Mouse (Mus musculus) central nervous system, embryonic 14 days (tissue): Measurements from ENCODE around the gene Flrt3. TPM values are rescaled to one million over a fixed set of nuclear protein-coding genes. Genes with fewer than 3 reads are reported as not detected.

Source experiments
- polyA plus RNA-seq: library from polyadenylated mRNA; depleted of rRNA; stranded (reverse); fragments of >200 nt; gene quantifications from 2 replicates; pipeline ENCODE4 v1.2.3, GENCODE M21; 2012; rRNA removed

Flrt3 gene
- 15.9 and 16.4 TPM in 2 replicates for polyA plus RNA-seq

GRCm38 (mm10) chr2:140670963-140671702 lies at the start of gene Flrt3:
Flrt3 (minus strand) TSS chr2:140671469.

